Mouse (Mus musculus) adrenal gland, adult 18-20 months (tissue): ENCODE data around the gene Abhd11. TPM values are rescaled to one million over a fixed set of nuclear protein-coding genes. Genes with fewer than 3 reads are reported as not detected.
A peak's percentile ranks its signal among the peaks of the same experiment; 100 is the strongest.
"Not testable (repeated sequence)": the region's sequence is repeated elsewhere in the genome, so short reads cannot be mapped to it uniquely, and the experiment has no call there.

Source experiments
- DNase-seq, 2 experiments: peaks; one replicate each; pipeline ENCODE4 v3.0.0; 2021 to 2022; ENCODE audit warnings: low spot score in 2 of 2
- long read RNA-seq, 2 experiments: library from polyadenylated mRNA; stranded (forward); transcript quantifications; one replicate each; pipeline ENCODE4 v2.0.0; 2021
- total RNA-seq, 2 experiments: library from RNA; stranded (reverse); gene quantifications; 1 replicate in 1 of 2; 2 replicates in 1 of 2; pipeline ENCODE4 v1.2.3; 2021

Abhd11 gene
- 10 to 100 TPM; 52.3 to 59.7 TPM for total RNA-seq
- long read RNA-seq, experiment 1, transcript Abhd11-206 (5 exons, 1,473 nt) = minor isoform, 5 of 43 reads
- long read RNA-seq, experiment 1, transcript Abhd11-201 (6 exons, 1,493 nt) = major isoform, 33 of 43 reads
- long read RNA-seq, experiment 1, partial matches to known transcripts = 1 of 43 reads
- long read RNA-seq, experiment 1, other reads (novel, unspliced or antisense) = 3 of 43 reads
- long read RNA-seq, experiment 2, transcript Abhd11-206 (5 exons, 1,473 nt) = minor isoform, 12 of 79 reads
- long read RNA-seq, experiment 2, transcript Abhd11-201 (6 exons, 1,493 nt) = major isoform, 60 of 79 reads
- long read RNA-seq, experiment 2, partial matches to known transcripts = 2 of 79 reads
- long read RNA-seq, experiment 2, other reads (novel, unspliced or antisense) = 4 of 79 reads

DNA sequence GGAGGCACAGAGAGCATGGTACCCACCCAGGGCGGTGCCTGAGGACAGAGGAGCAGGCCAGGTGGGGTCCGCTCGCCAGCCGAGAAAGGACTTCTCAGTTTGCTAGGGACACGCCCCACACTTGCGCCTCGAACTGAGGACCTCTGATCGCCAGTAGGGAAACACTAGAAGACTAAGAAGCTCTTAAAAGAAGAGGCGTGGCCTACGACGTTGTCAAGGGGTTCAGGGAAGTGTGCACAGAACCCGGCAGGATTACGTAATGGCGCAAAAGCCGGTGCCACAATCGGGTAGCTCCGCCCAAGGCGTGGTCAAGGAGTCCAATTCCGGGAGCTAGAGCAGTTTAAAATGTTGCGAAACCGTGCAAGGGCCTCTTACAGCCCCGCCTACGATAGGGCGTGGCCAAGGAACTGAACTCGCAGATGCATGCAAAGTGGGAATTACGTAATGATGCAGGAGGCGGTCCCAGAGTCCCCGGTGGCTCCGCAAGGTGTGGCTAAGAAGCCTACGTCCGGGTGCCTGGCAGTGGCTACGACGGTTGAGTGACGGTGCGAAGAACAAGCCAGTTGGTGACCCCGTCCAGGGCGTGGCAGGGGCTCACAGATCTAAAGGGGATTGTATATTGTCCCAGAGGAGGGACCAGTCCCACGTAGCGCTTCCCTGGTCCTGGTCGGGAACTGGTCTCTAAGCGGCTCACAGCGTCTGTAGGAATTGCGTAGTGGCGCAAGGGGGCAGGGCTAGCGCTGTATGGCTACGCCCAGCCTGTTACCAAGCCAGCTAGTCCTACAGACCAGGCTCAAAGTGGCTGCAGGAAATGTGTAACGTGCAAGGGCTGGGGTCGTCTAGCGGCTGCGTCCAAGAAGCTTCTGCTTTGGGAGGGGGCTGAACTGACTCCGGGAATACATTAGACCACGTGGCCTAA is at the start of gene Abhd11:
Gene Abhd11 (plus strand): TSS at position 482 of the 919 bp plus-strand sequence.
- peak; percentile 90 to 92 for DNase-seq

DNA sequence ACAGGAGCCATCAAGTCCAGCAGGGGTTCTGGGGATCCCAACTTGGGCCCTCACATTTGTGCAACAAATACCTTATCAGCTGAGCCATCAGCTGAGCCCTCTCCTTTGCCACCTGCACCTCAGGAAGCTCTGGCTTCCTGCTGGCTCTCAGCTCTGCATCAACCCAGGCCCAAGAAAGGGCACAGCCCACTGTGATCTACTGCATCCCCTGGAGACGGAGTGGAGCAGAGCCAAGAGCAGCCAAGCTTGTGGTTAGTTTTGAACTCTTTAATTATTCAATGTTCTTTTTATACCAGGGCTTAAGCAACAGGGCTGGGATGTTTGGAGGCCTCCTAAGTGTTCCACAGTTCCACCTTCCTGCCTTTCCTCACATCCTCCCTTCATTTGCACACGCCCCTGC is 48.5 kb upstream of the Abhd11 start:
- DNase-seq = no peak

- no peak for DNase-seq
Observed at GRCm38 (mm10) chr5:134961519-134961918, 47.4 kb upstream of the Abhd11 start.

- no peak for DNase-seq
Observed at GRCm38 (mm10) chr5:134963546-134963945, 45.4 kb upstream of the Abhd11 start.

GRCm38 (mm10) chr5:134964655-134965054 is 44.3 kb upstream of the Abhd11 start:
- not testable (repeated sequence) for DNase-seq

GRCm38 (mm10) chr5:134965473-134965851 is 43.5 kb upstream of the Abhd11 start:
- peak; percentile 56 to 63 for DNase-seq

DNA sequence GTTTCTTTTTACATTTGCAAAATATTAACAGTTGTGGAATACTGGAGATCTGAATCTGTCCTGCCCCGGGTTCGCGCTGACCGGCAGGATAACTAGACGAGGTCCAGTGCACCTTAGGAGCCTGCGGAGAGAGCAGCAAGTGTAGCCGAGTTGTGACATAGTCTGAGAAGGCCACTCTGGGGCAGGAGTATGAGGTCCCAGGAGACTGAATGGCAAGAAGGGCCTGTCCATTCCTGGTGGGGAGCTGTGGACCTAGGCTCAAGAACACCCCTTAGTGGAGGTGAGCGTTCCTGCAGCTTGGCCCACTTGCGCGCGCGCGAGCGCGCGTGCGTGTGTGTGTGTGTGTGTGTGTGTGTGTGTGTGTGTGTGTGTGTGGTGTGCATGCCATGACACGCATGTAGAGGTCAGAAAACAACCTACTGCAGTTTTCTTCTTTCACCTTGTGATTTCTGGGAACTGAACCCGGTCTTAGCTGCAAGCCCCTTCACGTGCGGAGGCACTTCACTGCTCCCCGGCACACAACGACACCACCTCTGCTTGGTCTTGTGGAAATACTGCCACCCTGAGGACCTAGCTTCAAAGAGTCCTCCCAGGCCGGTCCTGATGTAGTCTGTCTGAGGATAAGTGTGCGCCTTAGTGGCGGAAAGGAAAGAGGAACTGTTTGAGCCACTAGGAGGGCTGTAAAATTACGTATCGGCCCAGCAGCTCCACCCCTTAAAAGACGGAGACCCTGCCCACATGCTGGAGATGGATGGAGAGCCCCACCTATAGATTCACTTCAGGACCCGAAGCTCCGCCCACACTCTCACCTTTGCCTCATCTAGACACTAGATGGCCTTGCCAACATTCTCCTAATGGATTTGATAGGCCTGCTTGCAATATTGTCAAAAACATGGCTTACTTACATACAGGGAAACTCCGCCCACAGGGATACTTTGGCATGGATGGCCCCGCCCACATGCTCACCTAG is 42.8 kb upstream of the Abhd11 start:
- peak; percentile 29 to 37 for DNase-seq

- DNase-seq = no peak
Observed at GRCm38 (mm10) chr5:134967164-134967944, 41.6 kb upstream of the Abhd11 start.

GRCm38 (mm10) chr5:134970671-134971070 is 38.3 kb upstream of the Abhd11 start:
- no peak for DNase-seq

GRCm38 (mm10) chr5:134973081-134973480 is 35.9 kb upstream of the Abhd11 start:
- DNase-seq = no peak

DNA sequence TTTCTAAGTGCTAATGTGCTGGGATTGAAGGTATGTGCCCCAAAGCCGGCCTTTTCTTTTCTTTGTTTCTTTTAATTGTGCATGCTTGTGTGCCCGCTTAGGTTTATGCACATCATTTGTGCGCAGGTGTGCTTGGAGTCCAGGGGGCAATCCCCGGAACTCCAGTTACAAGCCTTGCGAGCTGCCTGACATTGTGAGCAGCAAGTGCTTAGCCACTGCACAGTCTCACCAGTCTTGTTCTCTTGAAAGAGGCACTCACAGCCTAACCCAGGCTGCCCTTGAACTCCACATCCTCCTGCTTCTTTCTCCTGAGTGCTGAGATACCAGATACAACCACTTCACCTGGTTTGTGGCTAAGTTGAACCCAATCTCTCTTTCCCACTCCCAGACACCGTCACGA is 35.4 kb upstream of the Abhd11 start:
- DNase-seq = no peak

GRCm38 (mm10) chr5:134974294-134974693 is 34.7 kb upstream of the Abhd11 start:
- DNase-seq = no peak

- no peak for DNase-seq
Observed at GRCm38 (mm10) chr5:134974921-134975320, 34.0 kb upstream of the Abhd11 start.

DNA sequence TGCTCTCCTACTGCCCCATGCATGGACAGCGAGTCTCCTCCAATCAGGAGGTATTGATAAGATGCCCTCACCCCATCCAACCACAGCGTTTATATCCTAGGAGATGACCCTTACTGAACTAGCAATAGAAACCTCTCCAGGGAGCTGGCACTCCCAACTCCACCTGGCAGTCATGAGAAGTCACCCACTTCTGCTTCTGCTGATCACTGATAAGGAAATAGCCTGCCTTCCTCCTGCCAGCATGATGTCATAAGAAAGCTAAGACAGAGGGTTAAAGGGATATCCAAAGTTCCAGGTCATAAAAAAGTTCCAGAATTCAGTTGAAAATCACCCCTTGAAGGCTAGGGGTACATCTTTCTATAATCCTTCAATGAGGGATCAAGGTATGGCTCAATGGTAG is 32.8 kb upstream of the Abhd11 start:
- DNase-seq = no peak

DNA sequence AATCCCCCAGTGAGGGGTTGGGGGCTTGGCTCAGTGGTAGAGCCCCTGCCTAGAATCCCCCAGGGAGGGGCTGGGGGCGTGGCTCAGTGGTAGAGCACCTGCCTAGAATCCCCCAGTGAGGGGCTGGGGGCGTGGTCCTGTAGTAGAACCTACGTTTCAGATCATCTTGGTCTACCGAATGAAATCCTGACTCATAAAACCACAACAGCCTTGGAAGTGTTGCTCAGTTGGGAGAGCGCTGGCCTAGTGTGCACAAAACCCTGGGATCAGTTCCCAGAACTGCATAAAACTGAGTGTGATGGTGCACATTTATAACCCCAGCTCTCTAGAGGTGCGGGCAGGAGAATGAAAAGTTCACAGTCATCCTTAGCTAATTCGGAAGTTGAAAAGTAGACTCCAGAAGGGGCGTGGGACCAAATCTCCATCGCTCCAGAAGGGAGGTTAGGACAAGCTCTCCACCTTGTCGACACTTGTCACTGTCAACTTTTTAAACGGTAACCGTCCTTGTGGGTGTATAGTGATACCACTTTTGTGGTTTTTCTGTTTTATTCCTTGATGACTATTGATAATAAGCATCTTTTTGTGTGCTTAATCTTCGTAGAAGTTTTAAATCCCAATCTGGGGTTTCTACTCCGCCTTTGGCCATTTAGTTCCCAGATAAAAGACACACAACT is 32.2 kb upstream of the Abhd11 start:
- no peak for DNase-seq

- DNase-seq = no peak
Observed at GRCm38 (mm10) chr5:134977837-134978236, 31.1 kb upstream of the Abhd11 start.

GRCm38 (mm10) chr5:134981149-134981548 is 27.8 kb upstream of the Abhd11 start:
- no peak for DNase-seq

GRCm38 (mm10) chr5:134983111-134983510 is 25.8 kb upstream of the Abhd11 start:
- no peak for DNase-seq

DNA sequence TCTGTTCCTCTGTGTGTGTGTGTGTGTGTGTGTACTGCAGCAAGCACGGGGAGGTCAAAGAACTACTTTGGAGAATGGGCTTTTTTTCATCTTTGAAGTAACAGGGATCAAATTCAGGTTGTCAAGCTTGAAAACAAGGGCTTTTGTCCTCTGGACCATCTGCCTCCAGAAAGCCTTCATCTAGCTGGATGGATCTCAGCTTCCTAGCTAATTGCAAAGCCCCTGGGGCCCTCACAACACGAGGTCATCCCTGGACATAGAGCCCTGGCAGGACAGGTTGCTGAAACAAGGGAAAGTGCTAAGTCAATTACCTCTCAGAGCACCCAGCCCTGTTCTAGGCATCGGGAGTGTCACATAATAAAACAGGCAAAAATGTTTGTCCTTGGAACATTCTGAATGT is 25.2 kb upstream of the Abhd11 start:
- DNase-seq = no peak
